Mouse (Mus musculus) right cerebral cortex, postnatal 36 days (tissue): Measurements from ENCODE around the gene Fam92a.
"Not testable (repeated sequence)": the region's sequence is repeated elsewhere in the genome, so short reads cannot be mapped to it uniquely, and the experiment has no call there.

ENCODE experiments used
- DNase-seq, 2 experiments: peaks; one replicate each; pipeline ENCODE4 v3.0.0; 2022; ENCODE audit warnings: low spot score in 2 of 2, mixed read lengths in 1 of 2

Fam92a gene

DNA sequence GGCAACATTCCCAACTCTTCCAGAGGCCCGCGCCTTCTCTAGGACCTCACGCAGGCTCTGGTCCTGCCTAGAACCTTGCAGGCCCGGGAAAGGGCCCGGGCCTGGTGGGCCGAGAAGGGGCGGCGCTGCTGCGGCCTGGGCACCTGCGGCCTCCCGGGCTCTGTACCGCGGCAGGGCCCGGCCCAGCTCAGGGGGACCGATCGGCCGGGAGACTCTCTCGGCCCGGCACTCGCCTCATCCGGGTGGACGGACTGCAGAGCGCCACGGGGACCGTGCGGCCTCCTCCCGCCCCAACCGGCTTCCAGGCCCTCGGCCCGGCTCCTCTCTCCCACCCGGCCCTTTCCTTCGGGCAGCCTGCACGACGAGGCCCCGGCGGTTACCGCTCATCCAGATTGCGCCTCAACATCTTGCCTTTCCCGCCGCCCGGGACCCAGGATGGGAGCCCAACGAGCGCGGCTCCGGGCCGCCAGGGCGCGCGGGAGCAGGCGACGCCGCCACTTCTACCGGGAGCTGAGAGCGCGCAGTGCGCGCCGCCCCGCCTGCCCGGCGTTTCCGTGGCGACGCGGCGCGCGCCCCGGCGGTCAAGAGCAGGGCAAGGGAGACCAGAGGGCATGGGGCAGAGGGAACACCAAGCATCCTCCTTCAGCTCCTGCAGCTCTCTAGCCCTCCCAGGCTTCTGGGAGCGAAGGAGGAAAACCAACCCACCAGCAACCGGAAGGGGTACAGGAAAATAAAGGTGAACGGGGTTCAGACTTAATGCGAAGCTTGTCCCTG lies at the start of gene Fam92a:
Gene Fam92a (minus strand): TSS at position 698 of the 774 bp plus-strand sequence.
- DNase-seq, result peak; percentile 30 to 37

- DNase-seq, result peak; percentile 28 to 42
Observed at GRCm38 (mm10) chr4:12178992-12179391, 7.2 kb upstream of the Fam92a start.

DNA sequence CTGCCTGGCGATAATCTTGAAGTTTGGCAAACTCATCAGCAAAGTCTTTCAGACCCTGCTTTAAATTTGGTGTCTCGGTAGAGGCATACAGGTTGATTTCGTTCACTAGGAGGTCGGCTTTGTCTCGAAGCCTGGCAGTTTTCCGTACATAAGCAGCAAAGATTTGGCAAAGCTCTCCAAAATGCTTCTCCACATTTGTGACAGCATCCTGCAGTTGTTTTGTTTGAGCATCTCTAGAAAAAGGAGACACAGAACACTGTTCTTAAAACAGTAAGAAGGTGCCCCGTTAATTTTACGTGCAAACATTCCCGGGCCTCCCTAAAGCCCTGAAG lies 863 bp downstream of the Fam92a start:
- no peak for DNase-seq

DNA sequence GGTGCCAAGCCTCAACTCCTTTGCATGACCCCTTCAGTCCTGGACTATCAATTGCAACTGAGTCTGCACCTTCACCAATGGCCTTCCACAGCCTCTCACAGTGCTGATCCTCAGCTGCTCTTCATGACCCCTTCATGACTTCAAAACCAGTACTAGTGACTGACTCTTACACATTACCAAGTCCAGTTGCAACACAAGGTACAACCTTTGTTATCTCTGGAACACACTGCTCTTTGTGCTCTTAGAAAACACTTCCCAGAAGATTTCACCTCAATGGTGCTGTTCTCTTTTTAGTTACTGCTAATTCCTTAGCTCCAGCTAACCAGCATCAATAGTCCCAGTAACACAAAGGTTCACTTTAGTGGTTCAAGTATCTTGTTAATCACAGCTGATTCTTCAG lies 24.2 kb downstream of the Fam92a start:
- no peak for DNase-seq

- not testable (repeated sequence) for DNase-seq
Observed at GRCm38 (mm10) chr4:12141516-12141915, 30.3 kb downstream of the Fam92a start.

GRCm38 (mm10) chr4:12140592-12141062 lies 31.2 kb downstream of the Fam92a start:
- not testable (repeated sequence) for DNase-seq

DNA sequence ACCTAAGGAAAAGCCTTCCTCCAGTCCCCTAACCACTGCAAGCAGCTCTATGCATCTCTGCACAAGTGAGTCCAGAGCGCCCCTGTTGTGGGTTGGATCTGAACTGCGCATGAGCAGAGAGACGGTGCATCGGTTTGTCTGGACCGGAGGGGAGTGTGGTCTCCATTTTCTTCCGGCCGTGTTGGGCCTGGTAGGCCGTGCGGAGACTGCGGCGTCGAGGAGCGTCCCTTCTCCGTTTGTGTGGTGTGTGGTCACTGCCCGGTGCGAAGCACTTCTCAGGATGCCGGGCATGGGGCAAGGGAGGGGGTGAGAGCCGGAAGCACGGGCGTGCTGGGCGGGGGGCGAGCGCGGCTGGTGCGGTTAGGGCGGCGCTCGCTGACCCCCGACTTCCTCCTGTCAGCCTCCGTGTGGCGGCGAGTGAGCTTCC lies 31.7 kb downstream of the Fam92a start, which contains the start of gene Rbm12b1:
Gene Rbm12b1 (plus strand): TSS at position 124 of the 427 bp plus-strand sequence.
- DNase-seq, result peak; percentile 73 to 76
